Mouse (Mus musculus) embryonic facial prominence, embryonic 15.5 days (tissue): Measurements from ENCODE around the gene Map3k4. TPM values are rescaled to one million over a fixed set of nuclear protein-coding genes. Genes with fewer than 3 reads are reported as not detected.
"Not testable (repeated sequence)": the region's sequence is repeated elsewhere in the genome, so short reads cannot be mapped to it uniquely, and the experiment has no call there.

Experiments used
- ATAC-seq: fragments of 200-750 bp; cut with Nextera tagmentation; 2 replicates; pipeline ENCODE4 v1.8.0; 2017; ENCODE audit warnings: low read depth, moderate TSS enrichment; ENCODE audit not compliant: insufficient number of reproducible peaks, low FRiP score, low TSS enrichment
- H3K27ac ChIP-seq: fragments of 300-500 bp; sonication (generic); replicated peaks from 2 replicates; pipeline ENCODE4 v1.5.1; 2015; ENCODE audit warnings: mild to moderate bottlenecking, inconsistent platforms
- H3K27me3 ChIP-seq: fragments of 300-500 bp; sonication (generic); 2 replicates; pipeline ENCODE4 v1.6.1; 2015; ENCODE audit warnings: inconsistent platforms
- H3K36me3 ChIP-seq: fragments of 300-500 bp; sonication (generic); 2 replicates; pipeline ENCODE4 v1.6.1; 2015; ENCODE audit warnings: mild to moderate bottlenecking, inconsistent platforms
- H3K4me1 ChIP-seq: fragments of 300-500 bp; sonication (generic); 2 replicates; pipeline ENCODE4 v1.6.1; 2015; ENCODE audit warnings: inconsistent platforms
- H3K4me2 ChIP-seq: fragments of 300-500 bp; sonication (generic); replicated peaks from 2 replicates; pipeline ENCODE4 v1.6.1; 2015; ENCODE audit warnings: mild to moderate bottlenecking, inconsistent platforms
- H3K4me3 ChIP-seq: fragments of 300-500 bp; sonication (generic); replicated peaks from 2 replicates; pipeline ENCODE4 v1.5.1; 2015; ENCODE audit warnings: mild to moderate bottlenecking, inconsistent platforms
- H3K9ac ChIP-seq: fragments of 300-500 bp; sonication (generic); 2 replicates; pipeline ENCODE4 v1.6.1; 2015; ENCODE audit warnings: inconsistent platforms
- H3K9me3 ChIP-seq: fragments of 300-500 bp; sonication (generic); replicated peaks from 2 replicates; pipeline ENCODE4 v1.6.1; 2016; ENCODE audit warnings: inconsistent platforms
- WGBS: fragments of 180-500 bp; shearing (Covaris S2); methylation state at CpG from one replicate; pipeline ENCODE4 v1.1.7; 2015; 5-methylcytosine and 5-hydroxymethylcytosine counted together
- polyA plus RNA-seq: library from polyadenylated mRNA; unstranded; fragments of >200 nt; fragmentation: Nextera tagmentation; extraction: Ambion mirVana; gene quantifications from 2 replicates; pipeline ENCODE4 v1.2.1, GENCODE M21; 2015

The Map3k4 gene
- polyA plus RNA-seq, 1 experiment from 2014 or later, result 42.1 TPM

DNA sequence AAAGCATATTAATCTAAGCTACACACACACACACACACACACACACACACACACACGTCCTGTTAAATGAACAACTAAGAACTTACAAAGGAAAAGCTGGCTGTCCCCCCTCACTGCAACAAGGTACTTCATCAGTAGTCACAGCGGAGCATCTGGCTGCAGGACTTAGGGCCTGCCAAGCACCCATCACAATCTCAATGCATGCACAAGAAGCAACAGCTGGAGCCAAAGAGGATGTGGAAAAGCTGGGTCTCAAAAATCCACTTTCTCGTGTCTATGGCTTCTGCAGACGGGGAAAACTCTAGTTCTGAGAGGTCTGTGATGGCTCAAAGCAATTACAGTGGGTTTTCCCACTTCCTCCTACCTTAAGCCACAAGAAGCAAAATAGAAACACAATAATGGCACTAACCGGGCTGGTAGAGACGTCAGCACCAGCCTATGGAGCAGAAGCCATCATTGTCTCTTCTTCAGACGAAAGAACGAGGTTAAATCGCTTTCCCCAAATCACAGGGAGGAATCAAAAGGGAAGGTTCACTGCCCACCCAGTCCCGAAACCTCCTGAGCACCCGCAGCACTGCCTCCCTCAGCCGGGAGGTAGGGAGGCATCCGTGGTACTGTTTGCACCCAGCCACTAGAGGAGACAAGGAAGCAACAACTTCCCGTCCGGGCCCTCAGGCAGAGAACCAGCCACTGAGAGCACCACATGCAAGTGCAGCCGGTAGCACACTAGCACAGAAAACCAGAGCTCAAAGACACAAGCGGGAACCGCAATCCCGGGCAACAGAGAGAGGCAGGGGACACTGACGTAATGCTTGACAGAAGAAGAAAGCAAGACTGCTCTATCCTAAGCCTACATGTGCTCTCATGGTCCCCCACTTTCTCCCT, 11.1 kb downstream of the Map3k4 start:
- Histone ChIP-seq H3K9ac (no peak overlapping the region), H3K4me3 (no peak overlapping the region), H3K27ac (no peak overlapping the region; the same call in 1 of the 2 replicates), H3K9me3 (no peaks in the 10 kb centered on the region), H3K36me3 (no peaks in the 10 kb centered on the region), H3K4me2 (no peak overlapping the region; the same call in 1 of the 2 replicates), H3K27me3 (no peaks in the 10 kb centered on the region), H3K4me1 (peaks cover 5% of the 10 kb centered on the region; the same call in 1 of the 2 replicates)
- 60% methylated on average over 20 of the region's 20 CpGs for whole genome bisulfite sequencing
- no peak for ATAC-seq

DNA sequence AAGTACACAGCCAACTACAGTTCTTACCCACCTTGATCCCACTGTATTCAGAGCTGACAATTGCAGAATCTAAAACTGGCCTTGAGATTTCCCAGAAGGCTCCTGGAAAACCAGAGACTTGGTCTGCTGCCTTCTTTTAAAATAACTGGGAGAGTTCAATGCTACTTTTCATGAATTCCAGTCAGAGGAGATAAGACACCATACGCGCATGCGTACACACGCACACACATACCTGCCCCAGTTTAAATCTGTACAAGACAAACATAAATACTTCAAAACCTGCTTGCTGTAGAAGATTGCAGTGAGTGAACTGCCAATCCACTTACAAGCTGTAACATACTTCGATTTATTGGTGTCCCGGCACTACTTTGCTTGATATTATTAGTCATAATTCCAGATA, 13.9 kb downstream of the Map3k4 start:
- no peaks in the 10 kb centered on the region for H3K27me3 ChIP-seq
- H3K9me3 ChIP-seq, result no peaks in the 10 kb centered on the region
- H3K36me3 ChIP-seq, result no peaks in the 10 kb centered on the region
- 75% methylated on average over 6 of the region's 6 CpGs for WGBS
- ATAC-seq, result no peak
- H3K4me2 ChIP-seq, result no peak overlapping the region
- peaks cover 16% of the 10 kb centered on the region for H3K4me1 ChIP-seq
- H3K27ac ChIP-seq, result no peak overlapping the region
- no peak overlapping the region for H3K9ac ChIP-seq
- no peak overlapping the region for H3K4me3 ChIP-seq

DNA sequence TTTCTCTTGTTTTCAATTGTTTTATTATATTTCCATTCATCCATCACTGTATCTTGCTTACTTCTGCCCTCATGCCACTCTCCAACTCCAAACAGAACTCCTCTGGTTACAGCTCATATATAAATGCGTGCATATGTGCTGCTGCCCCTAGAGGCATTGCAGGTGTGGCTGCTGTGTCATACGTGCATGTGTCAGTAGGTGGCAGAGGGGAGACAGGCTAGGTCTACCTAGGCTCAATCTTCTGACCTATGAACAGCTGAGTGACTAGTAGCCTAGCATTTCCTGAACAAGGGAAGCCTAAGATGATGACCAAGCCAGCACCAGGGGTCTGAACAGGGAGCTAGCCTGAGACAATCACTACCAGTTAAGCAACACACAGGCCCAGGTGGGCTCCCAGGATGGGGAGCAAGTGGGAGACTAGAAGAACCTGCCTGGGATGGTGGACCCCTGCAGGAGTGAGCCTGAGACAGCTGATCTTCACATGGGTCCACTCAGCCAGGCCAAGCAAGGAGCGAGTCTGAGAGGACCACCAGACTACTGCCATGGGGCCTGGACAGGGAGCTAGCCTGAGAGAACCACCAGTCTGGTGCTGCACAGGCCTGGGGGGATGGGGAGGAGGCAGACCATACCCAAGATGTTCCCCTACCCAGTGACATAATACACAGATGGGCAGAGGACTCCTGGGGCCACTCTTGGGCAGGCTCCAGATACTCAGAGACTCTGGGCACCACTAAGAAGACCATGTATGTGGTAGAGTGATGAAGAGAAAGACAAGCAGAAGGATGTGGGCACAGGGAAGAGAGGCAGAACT, 17.5 kb downstream of the Map3k4 start:
- ATAC-seq, result peak; percentile 78
- Histone ChIP-seq H3K4me3 (no peak overlapping the region), H3K36me3 (no peaks in the 10 kb centered on the region), H3K4me1 (peaks cover 17% of the 10 kb centered on the region), H3K27ac (no peak overlapping the region), H3K9ac (no peak overlapping the region), H3K27me3 (no peaks in the 10 kb centered on the region), H3K9me3 (no peaks in the 10 kb centered on the region), H3K4me2 (no peak overlapping the region)
- whole genome bisulfite sequencing, result 42% methylated on average over 3 of the region's 3 CpGs

- Histone ChIP-seq H3K4me2 (no peak overlapping the region), H3K4me3 (no peak overlapping the region), H3K4me1 (peaks cover 17% of the 10 kb centered on the region), H3K27ac (no peak overlapping the region), H3K9ac (no peak overlapping the region), H3K9me3 (no peaks in the 10 kb centered on the region), H3K27me3 (no peaks in the 10 kb centered on the region), H3K36me3 (no peaks in the 10 kb centered on the region)
- 59% methylated on average over 14 of the region's 14 CpGs for WGBS
- ATAC-seq, result no peak
Observed at GRCm38 (mm10) chr17:12300127-12300675, 18.4 kb downstream of the Map3k4 start.

DNA sequence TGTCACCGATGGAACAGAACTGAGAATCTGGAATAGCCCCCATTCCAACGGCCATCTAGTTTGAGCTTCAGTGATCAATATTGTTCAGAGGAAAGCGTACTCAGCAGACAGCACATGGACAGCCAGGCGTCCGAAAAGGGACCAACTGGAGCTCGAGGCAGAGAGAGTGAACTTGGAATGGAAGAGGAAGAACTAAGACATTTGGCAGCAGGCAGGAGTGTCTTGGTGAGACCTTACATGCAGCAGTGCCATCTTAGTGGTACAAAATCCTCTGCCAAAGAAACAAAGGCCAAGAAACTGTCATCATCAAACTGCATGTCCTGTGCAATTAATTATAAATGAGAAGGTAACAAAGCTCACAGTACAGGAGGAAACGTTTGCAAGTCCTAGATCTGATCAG, 19.2 kb downstream of the Map3k4 start:
- Histone ChIP-seq H3K27ac (no peak overlapping the region), H3K4me1 (peaks cover 26% of the 10 kb centered on the region), H3K36me3 (no peaks in the 10 kb centered on the region), H3K27me3 (no peaks in the 10 kb centered on the region), H3K4me2 (no peak overlapping the region), H3K4me3 (no peak overlapping the region), H3K9ac (no peak overlapping the region), H3K9me3 (no peaks in the 10 kb centered on the region)
- ATAC-seq, result no peak
- 85% methylated on average over 7 of the region's 7 CpGs for WGBS

GRCm38 (mm10) chr17:12297978-12298377, 20.6 kb downstream of the Map3k4 start:
- Histone ChIP-seq H3K9me3 (no peaks in the 10 kb centered on the region), H3K27ac (no peak overlapping the region), H3K27me3 (no peaks in the 10 kb centered on the region), H3K9ac (no peak overlapping the region), H3K4me2 (no peak overlapping the region), H3K4me3 (no peak overlapping the region), H3K4me1 (peaks cover 38% of the 10 kb centered on the region), H3K36me3 (no peaks in the 10 kb centered on the region)
- no peak for ATAC-seq
- WGBS, result 71% methylated on average over 4 of the region's 4 CpGs

DNA sequence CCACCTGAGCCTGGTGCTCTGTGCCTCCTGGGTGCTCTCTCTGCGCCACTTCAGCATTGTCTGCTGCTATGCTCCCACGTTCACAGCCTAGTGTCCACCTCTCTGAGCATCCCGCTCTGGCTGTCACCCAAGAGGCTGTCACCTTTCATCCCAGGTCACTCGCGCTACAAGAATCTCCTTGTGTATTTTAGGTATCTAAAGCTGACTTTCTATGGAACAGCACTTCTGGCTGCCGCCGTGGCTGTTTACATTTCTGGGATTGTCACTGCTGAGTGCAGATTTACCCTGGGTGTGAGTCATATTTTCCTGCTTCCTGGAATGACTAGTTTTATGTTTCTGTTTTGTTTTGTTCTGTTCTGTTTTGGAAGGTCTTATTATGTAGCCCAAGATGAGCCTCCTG, 21.3 kb downstream of the Map3k4 start:
- Histone ChIP-seq H3K9ac (no peak overlapping the region), H3K27me3 (no peaks in the 10 kb centered on the region), H3K27ac (no peak overlapping the region), H3K4me1 (peaks cover 42% of the 10 kb centered on the region), H3K9me3 (no peaks in the 10 kb centered on the region), H3K36me3 (no peaks in the 10 kb centered on the region), H3K4me2 (no peak overlapping the region), H3K4me3 (no peak overlapping the region)
- WGBS, result 75% methylated on average over 7 of the region's 7 CpGs
- ATAC-seq, result no peak

GRCm38 (mm10) chr17:12295926-12296325, 22.7 kb downstream of the Map3k4 start:
- H3K4me2 ChIP-seq, H3K27ac ChIP-seq, ATAC-seq, H3K27me3 ChIP-seq, H3K36me3 ChIP-seq, H3K4me3 ChIP-seq, H3K9ac ChIP-seq, H3K9me3 ChIP-seq: not testable (repeated sequence)
- H3K4me1 ChIP-seq, result peaks cover 43% of the 10 kb centered on the region
- 90% methylated on average over 5 of the region's 5 CpGs for WGBS

DNA sequence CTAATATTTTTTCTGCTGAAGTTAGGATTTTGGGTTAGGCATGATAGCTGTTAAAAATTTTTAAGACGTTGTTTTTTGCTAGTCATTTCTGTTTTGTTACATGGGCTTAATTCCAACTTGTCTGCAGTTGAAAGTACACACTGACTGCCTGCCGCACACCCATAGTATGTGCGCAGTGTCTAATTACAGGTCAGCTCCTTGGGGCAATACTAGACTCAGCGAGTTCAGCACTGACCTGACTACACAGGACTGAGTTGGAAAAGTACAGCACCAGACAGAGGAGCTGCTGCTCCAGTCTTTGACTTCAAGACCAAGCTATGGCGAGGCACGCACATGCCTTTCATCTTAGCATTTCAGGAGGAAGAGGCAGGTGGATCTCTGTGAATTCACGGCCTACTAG, 24.2 kb downstream of the Map3k4 start:
- Histone ChIP-seq H3K9me3 (no peaks in the 10 kb centered on the region), H3K36me3 (no peaks in the 10 kb centered on the region), H3K4me2 (no peak overlapping the region), H3K27me3 (no peaks in the 10 kb centered on the region), H3K9ac (no peak overlapping the region), H3K27ac (no peak overlapping the region), H3K4me1 (peaks cover 38% of the 10 kb centered on the region), H3K4me3 (no peak overlapping the region)
- ATAC-seq, result no peak
- WGBS, result 71% methylated on average over 7 of the region's 7 CpGs

DNA sequence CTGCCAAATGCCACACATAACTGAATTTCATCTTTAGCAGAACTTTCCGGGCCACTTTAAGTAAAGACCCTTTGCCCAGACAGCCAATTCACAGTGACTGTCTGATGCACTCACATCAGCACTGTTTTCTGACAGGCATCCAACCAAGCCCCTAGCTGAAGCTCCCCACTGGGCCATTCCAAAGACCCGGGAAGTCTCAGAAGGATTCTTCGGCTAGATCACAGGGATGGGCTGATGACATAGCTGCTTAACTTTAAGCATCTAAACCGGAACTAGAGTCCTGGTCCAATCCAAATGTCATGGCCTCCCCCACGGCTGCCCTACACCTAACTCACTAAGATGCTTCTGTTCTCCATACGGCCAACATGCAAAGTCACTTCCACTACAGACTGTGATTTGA, 25.0 kb downstream of the Map3k4 start:
- Histone ChIP-seq H3K4me3 (no peak overlapping the region), H3K27ac (no peak overlapping the region), H3K9ac (no peak overlapping the region), H3K4me2 (no peak overlapping the region), H3K4me1 (peaks cover 38% of the 10 kb centered on the region), H3K36me3 (0 out of 2 replicates have a peak, but pooled peaks cover 2% of the 10 kb centered on the region), H3K27me3 (no peaks in the 10 kb centered on the region), H3K9me3 (no peaks in the 10 kb centered on the region)
- WGBS, result 52% methylated on average over 6 of the region's 6 CpGs
- ATAC-seq, result no peak

DNA sequence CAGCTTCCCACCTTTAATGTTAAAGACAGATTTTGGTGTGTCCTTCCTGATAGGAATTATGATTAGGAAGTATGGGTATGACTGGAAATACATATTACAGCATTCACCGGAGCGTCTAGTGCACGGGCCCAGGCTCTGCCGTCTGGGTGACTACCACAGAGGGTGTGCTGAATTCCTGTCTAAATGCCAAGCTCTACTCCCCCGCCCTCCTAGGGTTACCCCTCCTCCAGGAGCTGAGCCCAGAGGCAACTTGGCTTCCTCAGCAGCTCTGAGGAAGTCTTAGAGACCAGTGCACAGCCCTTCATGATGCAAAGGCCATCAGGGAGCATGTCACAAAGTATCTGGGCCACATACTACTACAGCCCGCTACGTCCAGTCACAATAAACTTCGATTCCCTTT, 25.7 kb downstream of the Map3k4 start:
- 68% methylated on average over 8 of the region's 8 CpGs for WGBS
- Histone ChIP-seq H3K9me3 (no peaks in the 10 kb centered on the region), H3K9ac (no peak overlapping the region), H3K4me2 (no peak overlapping the region), H3K4me1 (peaks cover 38% of the 10 kb centered on the region), H3K27ac (no peak overlapping the region), H3K36me3 (0 out of 2 replicates have a peak, but pooled peaks cover 2% of the 10 kb centered on the region), H3K4me3 (no peak overlapping the region), H3K27me3 (no peaks in the 10 kb centered on the region)
- ATAC-seq, result no peak
